Mouse (Mus musculus) midbrain, embryonic 12.5 days (tissue): Measurements from ENCODE around the gene Gucy2d. TPM values are rescaled to one million over a fixed set of nuclear protein-coding genes. Genes with fewer than 3 reads are reported as not detected.

Source experiments
- ATAC-seq: fragments of 200-750 bp; cut with Nextera tagmentation; 2 replicates; pipeline ENCODE4 v1.8.0; 2017; ENCODE audit warnings: low read depth, moderate TSS enrichment, moderate library complexity; ENCODE audit not compliant: low FRiP score
- H3K27ac ChIP-seq: fragments of 300-500 bp; sonication (generic); replicated peaks from 2 replicates; pipeline ENCODE4 v1.5.1; 2016; ENCODE audit warnings: mild to moderate bottlenecking
- H3K27me3 ChIP-seq: fragments of 300-500 bp; sonication (generic); 2 replicates; pipeline ENCODE4 v1.6.1; 2016; ENCODE audit warnings: mild to moderate bottlenecking
- H3K36me3 ChIP-seq: fragments of 300-500 bp; sonication (generic); 2 replicates; pipeline ENCODE4 v1.6.1; 2016
- H3K4me1 ChIP-seq: fragments of 300-500 bp; sonication (generic); 2 replicates; pipeline ENCODE4 v1.6.1; 2016
- H3K4me2 ChIP-seq: fragments of 300-500 bp; sonication (generic); replicated peaks from 2 replicates; pipeline ENCODE4 v1.6.1; 2016; ENCODE audit warnings: mild to moderate bottlenecking, moderate library complexity
- H3K4me3 ChIP-seq: fragments of 300-500 bp; sonication (generic); 2 replicates; pipeline ENCODE4 v1.5.1; 2016; ENCODE audit warnings: mild to moderate bottlenecking
- H3K9ac ChIP-seq: fragments of 300-500 bp; sonication (generic); replicated peaks from 2 replicates; pipeline ENCODE4 v1.6.1; 2016; ENCODE audit warnings: mild to moderate bottlenecking, moderate library complexity
- H3K9me3 ChIP-seq: fragments of 300-500 bp; sonication (generic); 2 replicates; pipeline ENCODE4 v1.6.1; 2016; ENCODE audit warnings: mild to moderate bottlenecking
- WGBS: fragments of 180-500 bp; shearing (Covaris S2); methylation state at CpG from one replicate; pipeline ENCODE4 v1.1.7; 2016; 5-methylcytosine and 5-hydroxymethylcytosine counted together
- polyA plus RNA-seq: library from polyadenylated mRNA; unstranded; fragments of >200 nt; fragmentation: Nextera tagmentation; extraction: Ambion mirVana; gene quantifications from 2 replicates; pipeline ENCODE4 v1.2.1, GENCODE M21; 2016

Gene Gucy2d
- polyA plus RNA-seq, 1 experiment from 2014 or later, result not detected

GRCm38 (mm10) chr7:98493901-98494480 lies 53.8 kb downstream of the Gucy2d start:
- Histone ChIP-seq H3K4me1 (peaks cover 13% of the 10 kb centered on the region; the same call in 1 of the 2 replicates), H3K9ac (no peak overlapping the region), H3K36me3 (no peaks in the 10 kb centered on the region), H3K9me3 (no peaks in the 10 kb centered on the region), H3K4me2 (no peak overlapping the region), H3K4me3 (no peak overlapping the region), H3K27ac (no peak overlapping the region), H3K27me3 (peaks cover 26% of the 10 kb centered on the region)
- 76% methylated on average over 18 of the region's 18 CpGs for WGBS
- ATAC-seq, result no peak

DNA sequence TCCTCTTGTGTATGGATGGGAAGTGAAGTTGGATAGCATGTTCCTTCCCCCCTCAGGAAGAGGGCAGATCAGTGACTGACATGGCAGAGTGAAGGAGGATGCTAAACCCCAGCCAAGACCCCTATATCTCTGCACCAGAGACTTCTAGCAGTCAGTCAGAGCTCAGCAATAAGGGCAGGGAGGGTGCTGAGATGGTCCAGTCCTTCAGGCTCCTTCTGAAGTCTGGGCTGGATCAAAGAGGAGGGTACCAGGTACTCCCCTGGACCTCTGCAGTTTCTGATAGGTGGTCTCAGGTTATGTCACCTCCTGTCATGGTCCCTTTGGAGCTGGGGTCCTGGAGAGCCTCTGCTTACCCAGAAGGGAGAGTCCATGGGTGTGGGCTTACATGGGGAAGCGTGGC lies 55.4 kb downstream of the Gucy2d start:
- Histone ChIP-seq H3K27ac (no peak overlapping the region), H3K9ac (no peak overlapping the region), H3K4me3 (no peak overlapping the region), H3K4me1 (0 out of 2 replicates have a peak, but pooled peaks cover 5% of the 10 kb centered on the region), H3K9me3 (no peaks in the 10 kb centered on the region), H3K36me3 (no peaks in the 10 kb centered on the region), H3K4me2 (no peak overlapping the region), H3K27me3 (peaks cover 14% of the 10 kb centered on the region)
- ATAC-seq, result no peak
- 59% methylated on average over 1 of the region's 1 CpGs for WGBS

DNA sequence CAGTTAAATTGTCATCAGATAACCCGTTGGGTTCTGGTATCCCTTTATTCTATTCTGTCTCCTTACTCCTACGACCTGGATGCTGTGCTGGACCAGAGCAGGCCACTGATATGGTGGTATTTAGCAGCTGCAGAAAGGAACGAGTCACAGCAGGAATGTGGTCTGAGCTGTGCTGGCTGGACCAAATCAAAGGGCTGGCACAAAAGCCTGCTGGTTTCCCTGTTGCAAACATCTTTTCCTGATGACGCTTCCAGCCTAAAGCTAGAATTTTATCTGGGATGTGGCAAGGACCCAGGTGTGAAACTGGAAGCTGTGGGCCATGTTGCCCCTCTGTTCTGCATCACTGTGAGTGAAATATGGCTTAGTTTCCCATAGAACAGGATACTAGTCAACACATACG lies 57.2 kb downstream of the Gucy2d start:
- no peak overlapping the region for H3K4me3 ChIP-seq
- H3K27ac ChIP-seq, result no peak overlapping the region
- H3K9me3 ChIP-seq, result no peaks in the 10 kb centered on the region
- ATAC-seq, result no peak
- 57% methylated on average over 5 of the region's 5 CpGs for WGBS
- no peak overlapping the region for H3K9ac ChIP-seq
- no peak overlapping the region for H3K4me2 ChIP-seq
- no peaks in the 10 kb centered on the region for H3K36me3 ChIP-seq
- 0 out of 2 replicates have a peak, but pooled peaks cover 5% of the 10 kb centered on the region for H3K4me1 ChIP-seq
- H3K27me3 ChIP-seq, result no peaks in the 10 kb centered on the region

DNA sequence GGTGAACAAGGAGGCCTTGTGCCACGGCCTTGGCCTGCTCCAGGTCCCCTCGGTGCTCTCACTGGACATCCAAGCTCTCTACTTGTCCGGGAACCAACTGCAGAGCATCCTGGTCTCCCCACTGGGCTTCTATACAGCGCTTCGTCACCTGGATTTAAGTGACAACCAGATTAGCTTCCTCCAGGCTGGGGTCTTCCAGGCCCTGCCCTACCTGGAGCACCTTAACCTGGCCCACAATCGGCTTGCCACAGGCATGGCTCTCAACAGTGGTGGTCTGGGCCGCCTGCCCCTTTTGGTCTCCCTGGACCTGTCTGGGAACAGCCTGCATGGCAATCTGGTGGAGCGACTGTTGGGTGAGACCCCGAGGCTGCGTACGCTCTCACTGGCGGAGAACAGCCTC lies 57.9 kb downstream of the Gucy2d start:
- Histone ChIP-seq H3K9ac (no peak overlapping the region), H3K27ac (no peak overlapping the region), H3K4me1 (0 out of 2 replicates have a peak, but pooled peaks cover 5% of the 10 kb centered on the region), H3K4me2 (no peak overlapping the region), H3K9me3 (no peaks in the 10 kb centered on the region), H3K36me3 (no peaks in the 10 kb centered on the region), H3K4me3 (no peak overlapping the region), H3K27me3 (no peaks in the 10 kb centered on the region)
- WGBS, result 92% methylated on average over 12 of the region's 12 CpGs
- no peak for ATAC-seq

DNA sequence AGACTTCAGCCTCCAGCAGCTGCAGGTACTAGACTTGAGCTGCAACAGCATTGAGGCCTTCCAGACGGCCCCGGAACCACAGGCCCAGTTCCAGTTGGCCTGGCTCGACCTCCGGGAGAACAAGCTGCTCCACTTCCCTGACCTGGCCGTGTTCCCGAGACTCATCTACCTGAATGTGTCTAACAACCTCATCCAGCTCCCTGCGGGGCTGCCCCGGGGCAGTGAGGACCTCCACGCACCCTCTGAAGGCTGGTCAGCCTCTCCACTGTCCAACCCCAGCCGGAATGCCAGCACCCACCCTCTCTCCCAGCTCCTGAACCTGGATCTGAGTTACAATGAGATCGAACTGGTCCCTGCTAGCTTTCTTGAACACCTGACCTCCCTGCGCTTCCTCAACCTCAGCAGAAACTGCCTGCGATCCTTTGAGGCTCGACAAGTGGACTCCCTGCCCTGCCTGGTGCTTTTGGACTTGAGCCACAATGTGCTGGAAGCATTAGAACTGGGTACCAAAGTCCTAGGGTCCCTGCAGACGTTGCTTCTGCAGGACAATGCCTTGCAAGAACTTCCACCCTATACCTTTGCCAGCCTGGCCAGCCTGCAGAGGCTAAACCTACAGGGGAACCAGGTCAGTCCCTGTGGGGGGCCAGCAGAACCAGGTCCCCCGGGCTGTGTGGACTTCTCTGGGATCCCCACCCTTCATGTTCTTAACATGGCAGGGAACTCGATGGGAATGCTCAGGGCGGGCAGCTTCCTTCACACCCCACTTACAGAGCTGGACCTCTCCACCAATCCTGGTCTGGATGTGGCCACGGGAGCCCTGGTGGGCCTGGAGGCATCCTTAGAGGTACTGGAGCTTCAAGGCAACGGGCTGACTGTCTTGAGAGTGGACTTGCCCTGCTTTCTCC lies 58.7 kb downstream of the Gucy2d start:
- no peaks in the 10 kb centered on the region for H3K9me3 ChIP-seq
- no peaks in the 10 kb centered on the region for H3K36me3 ChIP-seq
- H3K27ac ChIP-seq, result no peak overlapping the region
- no peak overlapping the region for H3K4me2 ChIP-seq
- ATAC-seq, result no peak
- no peak overlapping the region for H3K4me3 ChIP-seq
- WGBS, result 85% methylated on average over 20 of the region's 20 CpGs
- no peak overlapping the region for H3K9ac ChIP-seq
- peaks cover 7% of the 10 kb centered on the region for H3K4me1 ChIP-seq
- H3K27me3 ChIP-seq, result no peaks in the 10 kb centered on the region

- H3K4me2 ChIP-seq, result no peak overlapping the region
- H3K36me3 ChIP-seq, result no peaks in the 10 kb centered on the region
- peaks cover 15% of the 10 kb centered on the region for H3K4me1 ChIP-seq
- no peaks in the 10 kb centered on the region for H3K9me3 ChIP-seq
- no peak for ATAC-seq
- H3K9ac ChIP-seq, result no peak overlapping the region
- WGBS, result 83% methylated on average over 25 of the region's 25 CpGs
- no peak overlapping the region for H3K4me3 ChIP-seq
- H3K27ac ChIP-seq, result no peak overlapping the region
- no peaks in the 10 kb centered on the region for H3K27me3 ChIP-seq
Observed at GRCm38 (mm10) chr7:98499561-98500292, 59.5 kb downstream of the Gucy2d start.

DNA sequence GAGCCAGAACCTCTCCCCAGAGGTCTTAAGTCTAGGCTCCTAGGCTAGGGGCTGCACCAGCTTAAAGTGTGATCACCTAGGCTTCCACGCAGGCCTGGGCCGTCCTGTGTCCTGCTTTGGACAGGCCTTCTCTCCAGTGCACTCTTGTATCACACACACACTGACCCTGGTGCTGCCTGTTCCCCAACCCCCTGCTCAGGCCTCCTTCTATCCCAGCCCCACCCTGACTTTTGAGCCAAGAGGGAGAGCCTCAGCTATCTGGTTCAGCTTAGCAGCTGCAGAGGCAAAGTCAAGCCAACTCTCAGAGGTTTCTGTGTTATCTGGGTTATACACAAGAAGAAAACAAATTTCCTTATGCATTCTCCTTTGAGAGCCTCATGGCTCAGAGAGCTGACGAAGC lies 60.3 kb downstream of the Gucy2d start:
- no peak overlapping the region for H3K27ac ChIP-seq
- peaks cover 21% of the 10 kb centered on the region for H3K4me1 ChIP-seq
- no peak overlapping the region for H3K9ac ChIP-seq
- no peak overlapping the region for H3K4me2 ChIP-seq
- no peak for ATAC-seq
- 93% methylated on average over 3 of the region's 3 CpGs for WGBS
- no peaks in the 10 kb centered on the region for H3K36me3 ChIP-seq
- no peaks in the 10 kb centered on the region for H3K27me3 ChIP-seq
- H3K4me3 ChIP-seq, result no peak overlapping the region
- H3K9me3 ChIP-seq, result no peaks in the 10 kb centered on the region

GRCm38 (mm10) chr7:98501078-98501477 lies 60.9 kb downstream of the Gucy2d start:
- Histone ChIP-seq H3K9ac (no peak overlapping the region), H3K27ac (no peak overlapping the region), H3K9me3 (no peaks in the 10 kb centered on the region), H3K36me3 (no peaks in the 10 kb centered on the region), H3K4me2 (no peak overlapping the region), H3K4me3 (no peak overlapping the region), H3K27me3 (no peaks in the 10 kb centered on the region), H3K4me1 (peaks cover 21% of the 10 kb centered on the region)
- ATAC-seq, result no peak
- WGBS, result 92% methylated on average over 7 of the region's 7 CpGs

DNA sequence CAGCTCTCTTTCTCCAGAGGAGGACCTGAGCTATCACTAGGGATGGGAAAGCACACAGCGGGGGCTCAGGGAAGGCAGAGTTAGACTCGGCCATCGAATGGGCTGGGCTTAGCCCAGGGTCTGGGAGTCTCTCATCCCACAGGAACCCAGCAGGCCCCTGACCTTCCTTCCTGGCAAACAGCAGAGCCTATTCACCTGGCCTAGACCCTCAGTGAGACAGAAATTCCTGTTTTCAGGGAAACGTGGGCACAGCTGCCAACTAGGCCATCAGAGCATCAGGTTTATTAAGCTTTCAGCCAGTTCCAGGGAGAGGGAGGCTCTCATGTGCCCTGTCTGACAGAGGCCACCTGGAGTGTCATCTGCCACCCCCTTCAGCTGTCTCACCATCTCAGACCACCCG lies 62.7 kb downstream of the Gucy2d start:
- 20% methylated on average over 5 of the region's 5 CpGs for WGBS
- Histone ChIP-seq H3K27ac (no peak overlapping the region), H3K9me3 (no peaks in the 10 kb centered on the region), H3K4me3 (no peak overlapping the region), H3K4me1 (peaks cover 16% of the 10 kb centered on the region), H3K36me3 (no peaks in the 10 kb centered on the region), H3K4me2 (no peak overlapping the region), H3K9ac (no peak overlapping the region), H3K27me3 (no peaks in the 10 kb centered on the region)
- ATAC-seq, result no peak

DNA sequence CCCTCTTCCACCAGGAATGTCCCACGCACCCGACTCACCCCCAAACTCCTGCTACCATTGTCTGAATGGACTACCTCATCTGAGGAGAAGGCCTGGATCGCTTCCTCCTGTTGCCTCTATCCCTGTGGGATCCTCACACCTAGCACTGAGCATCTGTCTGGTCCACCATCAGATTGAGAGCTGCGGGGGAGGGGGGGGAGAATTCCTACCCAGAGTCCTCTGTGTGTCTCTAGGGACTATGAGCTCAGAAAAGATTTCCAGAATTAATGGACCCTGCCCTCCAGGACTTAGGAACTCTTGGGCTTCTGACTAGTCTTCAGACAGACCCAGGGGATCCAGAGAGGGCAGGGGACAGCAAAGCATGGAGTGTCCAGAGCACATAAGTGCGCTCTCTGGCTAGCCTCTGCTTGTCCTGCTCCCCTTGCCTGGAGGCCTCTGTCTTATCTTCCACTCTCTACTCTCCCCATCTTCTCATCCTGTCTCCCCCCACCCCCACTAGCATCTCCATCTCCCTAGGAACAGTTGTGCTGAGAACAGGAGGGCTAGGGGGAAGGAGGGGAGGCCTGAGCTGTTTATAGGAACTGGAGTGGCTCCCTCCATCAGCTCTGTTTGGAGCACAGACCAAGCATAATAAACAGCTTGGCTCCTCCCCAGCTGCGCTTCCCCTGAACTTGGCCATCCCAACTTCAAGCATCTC lies 63.9 kb downstream of the Gucy2d start:
- no peak overlapping the region for H3K4me2 ChIP-seq
- ATAC-seq, result 0 out of 2 replicates have a peak, but pooled peaks have one; percentile 19
- WGBS, result 76% methylated on average over 6 of the region's 6 CpGs
- H3K9ac ChIP-seq, result no peak overlapping the region
- no peaks in the 10 kb centered on the region for H3K9me3 ChIP-seq
- no peak overlapping the region for H3K4me3 ChIP-seq
- no peaks in the 10 kb centered on the region for H3K36me3 ChIP-seq
- H3K27ac ChIP-seq, result no peak overlapping the region
- H3K4me1 ChIP-seq, result peaks cover 16% of the 10 kb centered on the region
- H3K27me3 ChIP-seq, result no peaks in the 10 kb centered on the region

GRCm38 (mm10) chr7:98504726-98505314 lies 64.6 kb downstream of the Gucy2d start:
- H3K36me3 ChIP-seq, result no peaks in the 10 kb centered on the region
- H3K4me2 ChIP-seq, result no peak overlapping the region
- H3K27ac ChIP-seq, result no peak overlapping the region
- H3K27me3 ChIP-seq, result no peaks in the 10 kb centered on the region
- H3K9me3 ChIP-seq, result no peaks in the 10 kb centered on the region
- H3K4me3 ChIP-seq, result no peak overlapping the region
- H3K9ac ChIP-seq, result no peak overlapping the region
- WGBS, result 36% methylated on average over 5 of the region's 5 CpGs
- H3K4me1 ChIP-seq, result peaks cover 16% of the 10 kb centered on the region
- no peak for ATAC-seq
